Mouse (Mus musculus): Measurements from ENCODE around the gene Churc1. TPM values are rescaled to one million over a fixed set of nuclear protein-coding genes. Genes with fewer than 3 reads are reported as not detected.
A peak's percentile ranks its signal among the peaks of the same experiment; 100 is the strongest.

Churc1 gene
- 69.8 and 87.6 TPM in 2 replicates for polyA plus RNA-seq (2014; fragmentation: Nextera tagmentation; extraction: Ambion mirVana)

DNA sequence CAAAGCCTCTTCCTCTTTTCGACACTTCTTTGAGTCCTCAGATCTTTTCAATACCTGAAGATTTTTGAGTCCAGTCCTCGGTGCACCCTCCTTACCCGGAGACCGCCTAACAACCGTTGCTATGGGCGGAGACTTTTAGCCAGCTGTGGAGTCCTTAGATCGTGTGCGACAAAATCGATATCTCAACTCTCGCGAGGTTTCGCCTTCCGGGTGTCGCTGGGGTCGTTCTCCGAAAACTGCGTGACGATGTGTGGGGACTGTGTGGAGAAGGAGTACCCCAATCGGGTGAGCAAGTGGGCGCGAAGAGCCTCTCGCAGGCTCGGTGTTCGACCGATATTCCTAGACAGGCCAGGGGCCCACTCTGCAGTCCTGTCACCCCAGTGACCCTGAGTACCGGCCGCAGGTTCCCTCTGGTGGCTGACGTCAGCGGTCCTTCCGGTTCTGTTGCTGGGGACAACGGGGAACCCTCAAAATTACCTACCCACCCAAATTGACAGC is at the start of gene Churc1, which contains the start of gene Fntb:
Gene Churc1 (plus strand): TSS at position 185 of the 498 bp plus-strand sequence.
Gene Fntb (plus strand): TSS at position 236 of the 498 bp plus-strand sequence.
- Histone ChIP-seq H3K9ac (replicated peaks; ENCODE audit: low read length) (peak within 1 kb of the TSS; percentile 51), H3K9me3 (replicated peaks; ENCODE audit: control insufficient read depth, low read length) (no peaks in the 10 kb centered on the region), H3K4me2 (ENCODE audit: low read depth, low read length) (peak within 1 kb of the TSS; percentile 41), H3K36me3 (replicated peaks; ENCODE audit: control insufficient read depth, insufficient read depth, low read depth, low read length) (no peaks in the 10 kb centered on the region), H3K27ac (replicated peaks; ENCODE audit: low read depth, low read length) (no peak within 1 kb of the TSS), H3K27me3 (ENCODE audit: control insufficient read depth, insufficient read depth, low read length) (no peaks in the 10 kb centered on the region), H3K4me1 (ENCODE audit: control insufficient read depth, insufficient read depth, low read length) (no peaks in the 10 kb centered on the region), H3K4me3 (ENCODE audit: low read depth, low read length) (peak within 1 kb of the TSS; percentile 52)
- DNase-seq (ENCODE audit: low spot score): peak; percentile 97
- ATAC-seq (replicated peaks; ENCODE audit: insufficient number of reproducible peaks, low FRiP score, low TSS enrichment, low read depth): peak; percentile 94
- under 1% methylated on average over 31 of the region's 31 CpGs for WGBS

DNA sequence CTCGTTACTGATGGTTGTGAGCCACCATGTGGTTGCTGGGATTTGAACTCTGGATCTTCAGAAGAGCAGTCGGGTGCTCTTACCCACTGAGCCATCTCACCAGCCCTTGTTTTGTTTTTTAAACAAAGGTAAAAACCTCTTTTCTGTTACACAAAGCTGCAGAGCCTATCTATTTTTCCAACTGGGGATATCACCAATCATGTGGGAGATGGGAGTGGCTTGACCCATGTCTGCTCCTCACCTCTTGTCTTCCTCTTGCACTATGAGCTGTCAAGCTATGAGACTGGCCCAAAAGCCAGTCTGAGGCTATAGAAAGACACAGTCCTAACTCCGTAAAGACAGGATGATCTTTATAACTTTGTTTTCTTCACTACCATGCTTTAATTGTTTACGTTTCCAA is 47.0 kb upstream of the Churc1 start:
- WGBS: 78% methylated on average over 4 of the region's 4 CpGs
- Histone ChIP-seq H3K4me3 (ENCODE audit: low read depth, low read length) (no peak overlapping the region), H3K9me3 (replicated peaks; ENCODE audit: control insufficient read depth, low read length) (no peaks in the 10 kb centered on the region), H3K4me2 (ENCODE audit: low read depth, low read length) (no peak overlapping the region), H3K9ac (replicated peaks; ENCODE audit: low read length) (no peak overlapping the region), H3K27me3 (ENCODE audit: control insufficient read depth, insufficient read depth, low read length) (no peaks in the 10 kb centered on the region), H3K36me3 (replicated peaks; ENCODE audit: control insufficient read depth, insufficient read depth, low read depth, low read length) (no peaks in the 10 kb centered on the region), H3K27ac (replicated peaks; ENCODE audit: low read depth, low read length) (no peak overlapping the region), H3K4me1 (ENCODE audit: control insufficient read depth, insufficient read depth, low read length) (no peaks in the 10 kb centered on the region)
- DNase-seq (ENCODE audit: low spot score) (no peak), ATAC-seq (replicated peaks; ENCODE audit: insufficient number of reproducible peaks, low FRiP score, low TSS enrichment, low read depth) (no peak)

GRCm38 (mm10) chr12:76720572-76720971 is 44.8 kb upstream of the Churc1 start:
- Histone ChIP-seq H3K4me3 (ENCODE audit: low read depth, low read length) (no peak overlapping the region), H3K9ac (replicated peaks; ENCODE audit: low read length) (no peak overlapping the region), H3K4me2 (ENCODE audit: low read depth, low read length) (no peak overlapping the region), H3K4me1 (ENCODE audit: control insufficient read depth, insufficient read depth, low read length) (no peaks in the 10 kb centered on the region), H3K27me3 (ENCODE audit: control insufficient read depth, insufficient read depth, low read length) (no peaks in the 10 kb centered on the region), H3K9me3 (replicated peaks; ENCODE audit: control insufficient read depth, low read length) (no peaks in the 10 kb centered on the region), H3K27ac (replicated peaks; ENCODE audit: low read depth, low read length) (no peak overlapping the region), H3K36me3 (replicated peaks; ENCODE audit: control insufficient read depth, insufficient read depth, low read depth, low read length) (no peaks in the 10 kb centered on the region)
- DNase-seq (ENCODE audit: low spot score) (no peak), ATAC-seq (replicated peaks; ENCODE audit: insufficient number of reproducible peaks, low FRiP score, low TSS enrichment, low read depth) (no peak)

- 79% methylated on average over 3 of the region's 3 CpGs for WGBS
- DNase-seq (ENCODE audit: low spot score) (no peak), ATAC-seq (replicated peaks; ENCODE audit: insufficient number of reproducible peaks, low FRiP score, low TSS enrichment, low read depth) (no peak)
- H3K4me2 ChIP-seq (ENCODE audit: low read depth, low read length): no peak overlapping the region
- no peak overlapping the region for H3K27ac ChIP-seq (replicated peaks; ENCODE audit: low read depth, low read length)
- no peaks in the 10 kb centered on the region for H3K27me3 ChIP-seq (ENCODE audit: control insufficient read depth, insufficient read depth, low read length)
- H3K9ac ChIP-seq (replicated peaks; ENCODE audit: low read length): no peak overlapping the region
- H3K9me3 ChIP-seq (replicated peaks; ENCODE audit: control insufficient read depth, low read length): no peaks in the 10 kb centered on the region
- no peaks in the 10 kb centered on the region for H3K36me3 ChIP-seq (replicated peaks; ENCODE audit: control insufficient read depth, insufficient read depth, low read depth, low read length)
- H3K4me1 ChIP-seq (ENCODE audit: control insufficient read depth, insufficient read depth, low read length): no peaks in the 10 kb centered on the region
- no peak overlapping the region for H3K4me3 ChIP-seq (ENCODE audit: low read depth, low read length)
These were observed 43.3 kb upstream of the Churc1 start for GRCm38 (mm10) chr12:76722026-76722425.

GRCm38 (mm10) chr12:76727955-76728354 is 37.4 kb upstream of the Churc1 start:
- H3K4me3 ChIP-seq (ENCODE audit: low read depth, low read length): no peak overlapping the region
- 84% methylated on average over 4 of the region's 4 CpGs for WGBS
- no peaks in the 10 kb centered on the region for H3K4me1 ChIP-seq (ENCODE audit: control insufficient read depth, insufficient read depth, low read length)

DNA sequence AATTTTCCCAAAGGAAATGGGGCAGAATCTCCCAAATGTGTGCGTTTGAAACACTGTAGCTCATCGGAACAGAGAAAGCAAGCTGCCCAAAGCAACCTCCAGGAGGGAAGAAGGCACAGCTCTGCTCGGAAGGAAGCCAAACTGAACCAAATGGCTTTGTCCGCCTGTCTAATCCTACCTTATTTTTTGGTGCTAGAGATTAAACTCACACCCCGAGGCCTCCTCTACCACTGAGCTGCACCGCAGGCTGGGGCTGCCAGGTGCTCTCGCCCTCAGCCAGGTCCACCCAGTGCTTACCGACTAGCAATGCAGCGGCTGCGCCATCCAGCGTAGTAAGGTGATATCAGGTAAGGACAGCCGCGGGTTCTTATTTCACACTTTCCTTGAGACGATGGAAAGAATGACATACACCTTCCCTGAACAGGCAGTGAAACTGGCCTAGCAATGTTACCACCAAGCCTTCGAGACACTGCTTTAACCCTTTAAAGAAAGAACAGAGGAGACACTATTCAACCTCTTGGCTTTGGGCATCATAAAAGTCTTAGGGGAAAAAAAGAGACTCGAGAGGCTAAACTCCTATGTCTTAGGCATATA is 14.4 kb upstream of the Churc1 start:
- Histone ChIP-seq H3K4me3 (ENCODE audit: low read depth, low read length) (no peak overlapping the region), H3K9me3 (replicated peaks; ENCODE audit: control insufficient read depth, low read length) (no peaks in the 10 kb centered on the region), H3K27ac (replicated peaks; ENCODE audit: low read depth, low read length) (no peak overlapping the region), H3K36me3 (replicated peaks; ENCODE audit: control insufficient read depth, insufficient read depth, low read depth, low read length) (no peaks in the 10 kb centered on the region), H3K4me1 (ENCODE audit: control insufficient read depth, insufficient read depth, low read length) (no peaks in the 10 kb centered on the region), H3K4me2 (ENCODE audit: low read depth, low read length) (no peak overlapping the region), H3K9ac (replicated peaks; ENCODE audit: low read length) (no peak overlapping the region), H3K27me3 (ENCODE audit: control insufficient read depth, insufficient read depth, low read length) (no peaks in the 10 kb centered on the region)
- DNase-seq (ENCODE audit: low spot score): no peak
- no peak for ATAC-seq (replicated peaks; ENCODE audit: insufficient number of reproducible peaks, low FRiP score, low TSS enrichment, low read depth)
- 74% methylated on average over 16 of the region's 16 CpGs for WGBS

More at GRCm38 (mm10) chr12:76727955-76728354, 37.4 kb upstream of the Churc1 start:
- H3K9me3 ChIP-seq (replicated peaks; ENCODE audit: control insufficient read depth, low read length): no peaks in the 10 kb centered on the region
- H3K9ac ChIP-seq (replicated peaks; ENCODE audit: low read length): no peak overlapping the region
- no peak for ATAC-seq (replicated peaks; ENCODE audit: insufficient number of reproducible peaks, low FRiP score, low TSS enrichment, low read depth)
- H3K27me3 ChIP-seq (ENCODE audit: control insufficient read depth, insufficient read depth, low read length): no peaks in the 10 kb centered on the region
- DNase-seq (ENCODE audit: low spot score): no peak
- H3K27ac ChIP-seq (replicated peaks; ENCODE audit: low read depth, low read length): no peak overlapping the region
- H3K36me3 ChIP-seq (replicated peaks; ENCODE audit: control insufficient read depth, insufficient read depth, low read depth, low read length): no peaks in the 10 kb centered on the region
- H3K4me2 ChIP-seq (ENCODE audit: low read depth, low read length): no peak overlapping the region

DNA sequence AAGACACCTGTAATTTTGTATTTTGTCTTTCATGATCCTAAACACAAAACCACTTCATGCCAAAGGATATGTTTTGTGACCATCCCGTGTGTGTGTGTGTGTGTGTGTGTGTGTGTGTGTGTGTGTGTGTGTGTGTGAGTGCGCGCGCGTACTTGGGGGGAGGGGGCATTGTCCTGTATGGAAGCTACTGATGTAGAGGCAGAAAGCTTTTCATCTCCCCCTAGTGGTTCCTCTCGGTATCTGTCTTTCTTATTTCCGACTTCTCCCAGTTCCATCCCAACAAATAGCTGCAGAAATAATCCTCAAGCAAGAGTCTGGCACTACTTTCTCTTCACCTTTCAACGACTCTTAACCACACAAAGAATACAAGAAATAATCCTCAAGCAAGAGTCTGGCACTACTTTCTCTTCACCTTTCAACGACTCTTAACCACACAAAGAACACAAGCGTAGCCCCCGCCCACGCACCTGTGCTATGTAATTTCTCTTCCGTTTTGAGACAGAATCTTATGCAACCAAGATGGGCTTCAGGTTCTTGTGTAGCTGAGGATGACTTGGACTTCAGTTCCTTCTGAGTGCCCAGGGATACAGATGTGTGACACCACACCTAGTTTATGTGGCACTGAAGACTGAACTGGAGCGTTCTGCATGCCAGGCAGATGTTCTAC is 12.6 kb upstream of the Churc1 start:
- H3K9me3 ChIP-seq (replicated peaks; ENCODE audit: control insufficient read depth, low read length): no peaks in the 10 kb centered on the region
- H3K4me2 ChIP-seq (ENCODE audit: low read depth, low read length): no peak overlapping the region
- no peak for ATAC-seq (replicated peaks; ENCODE audit: insufficient number of reproducible peaks, low FRiP score, low TSS enrichment, low read depth)
- 46% methylated on average over 14 of the region's 14 CpGs for WGBS
- H3K9ac ChIP-seq (replicated peaks; ENCODE audit: low read length): no peak overlapping the region
- no peak overlapping the region for H3K4me3 ChIP-seq (ENCODE audit: low read depth, low read length)
- no peaks in the 10 kb centered on the region for H3K27me3 ChIP-seq (ENCODE audit: control insufficient read depth, insufficient read depth, low read length)
- peak; percentile 81 for DNase-seq (ENCODE audit: low spot score)
- H3K36me3 ChIP-seq (replicated peaks; ENCODE audit: control insufficient read depth, insufficient read depth, low read depth, low read length): no peaks in the 10 kb centered on the region
- no peaks in the 10 kb centered on the region for H3K4me1 ChIP-seq (ENCODE audit: control insufficient read depth, insufficient read depth, low read length)
- no peak overlapping the region for H3K27ac ChIP-seq (replicated peaks; ENCODE audit: low read depth, low read length)

All from embryonic facial prominence, embryonic 11.5 days (tissue).